Mouse (Mus musculus) adrenal gland, adult 18-20 months (tissue): Measurements from ENCODE around the gene Slc32a1. TPM values are rescaled to one million over a fixed set of nuclear protein-coding genes. Genes with fewer than 3 reads are reported as not detected.

Experiments
- DNase-seq, 2 experiments: peaks; one replicate each; pipeline ENCODE4 v3.0.0; 2021 to 2022; ENCODE audit warnings: low spot score in 2 of 2
- total RNA-seq, 2 experiments: library from RNA; stranded (reverse); gene quantifications; 1 replicate in 1 of 2; 2 replicates in 1 of 2; pipeline ENCODE4 v1.2.3; 2021

Gene Slc32a1
- total RNA-seq, 2 experiments from 2014 or later, result not detected

DNA sequence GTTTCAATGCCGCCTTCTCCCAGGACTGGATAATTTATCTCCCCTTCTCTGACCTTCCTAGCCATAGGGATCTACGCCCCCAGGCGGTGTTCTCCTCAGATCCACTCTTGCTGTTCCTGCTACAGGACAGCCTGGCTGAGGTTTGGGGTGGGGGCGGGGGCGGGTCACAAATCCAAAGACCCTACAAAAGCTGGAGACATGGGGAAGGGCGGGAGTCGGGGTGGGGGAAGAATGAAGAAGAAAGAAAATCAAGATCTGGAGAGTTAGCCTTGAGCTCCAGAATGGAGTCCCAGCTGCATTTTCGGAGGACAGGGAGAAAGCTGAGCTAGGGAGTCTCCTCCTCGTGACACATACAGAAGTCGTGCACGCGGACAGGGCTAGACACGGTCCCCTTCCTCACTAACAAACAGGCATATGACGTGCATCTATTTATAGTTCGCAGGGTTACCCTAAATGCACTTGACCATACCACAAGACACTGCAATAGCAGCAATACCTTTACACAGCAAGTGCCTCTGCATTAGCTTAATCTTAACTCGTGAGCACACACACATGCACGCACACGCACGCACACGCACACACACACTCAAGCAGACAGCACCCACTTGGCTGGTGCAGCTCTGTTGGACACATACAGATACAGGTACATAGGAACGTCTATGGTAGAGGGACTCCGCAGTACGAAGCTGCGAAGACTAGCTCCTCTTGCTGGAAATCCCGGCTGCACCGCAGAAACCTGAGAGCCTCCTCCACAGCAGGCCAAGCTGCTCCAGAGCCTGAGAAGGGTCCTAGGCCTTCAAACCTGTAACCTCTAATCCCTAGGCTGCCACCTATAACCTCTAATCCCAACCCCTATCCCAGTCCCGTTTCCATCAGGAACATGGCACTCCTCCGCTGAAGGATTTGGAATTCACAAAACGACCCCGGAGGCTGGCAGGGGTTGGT lies 1.4 kb downstream of the Slc32a1 start:
- DNase-seq, result no peak

DNA sequence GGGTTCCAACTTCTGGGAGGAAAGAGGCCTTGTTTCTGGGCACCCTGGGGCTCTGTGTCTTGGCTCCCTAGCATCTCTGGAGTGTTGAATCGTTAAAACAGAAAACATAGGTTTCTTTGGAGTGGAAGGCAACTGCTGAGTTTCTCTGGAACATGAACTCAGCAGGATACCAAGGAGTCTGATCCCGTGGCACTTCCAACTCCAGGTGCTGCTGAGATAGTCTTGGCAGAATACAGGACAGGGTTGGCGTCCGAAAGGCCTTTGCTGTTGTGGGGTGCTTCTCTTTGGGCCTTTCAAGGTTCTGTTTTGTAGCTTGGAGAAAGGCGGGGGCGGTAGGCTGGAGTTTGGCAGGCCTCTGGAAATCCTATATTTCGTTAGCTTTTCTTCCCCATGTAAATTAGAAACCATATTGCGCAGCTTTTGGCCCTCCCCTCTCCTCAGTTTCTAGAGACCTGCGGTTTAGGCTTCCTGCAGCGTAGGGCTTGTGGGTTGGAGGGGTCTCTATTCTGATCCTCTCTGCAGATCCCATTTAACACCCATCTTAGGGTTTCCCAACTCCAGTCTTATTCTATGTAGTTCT lies 2.2 kb downstream of the Slc32a1 start:
- DNase-seq, result no peak

DNA sequence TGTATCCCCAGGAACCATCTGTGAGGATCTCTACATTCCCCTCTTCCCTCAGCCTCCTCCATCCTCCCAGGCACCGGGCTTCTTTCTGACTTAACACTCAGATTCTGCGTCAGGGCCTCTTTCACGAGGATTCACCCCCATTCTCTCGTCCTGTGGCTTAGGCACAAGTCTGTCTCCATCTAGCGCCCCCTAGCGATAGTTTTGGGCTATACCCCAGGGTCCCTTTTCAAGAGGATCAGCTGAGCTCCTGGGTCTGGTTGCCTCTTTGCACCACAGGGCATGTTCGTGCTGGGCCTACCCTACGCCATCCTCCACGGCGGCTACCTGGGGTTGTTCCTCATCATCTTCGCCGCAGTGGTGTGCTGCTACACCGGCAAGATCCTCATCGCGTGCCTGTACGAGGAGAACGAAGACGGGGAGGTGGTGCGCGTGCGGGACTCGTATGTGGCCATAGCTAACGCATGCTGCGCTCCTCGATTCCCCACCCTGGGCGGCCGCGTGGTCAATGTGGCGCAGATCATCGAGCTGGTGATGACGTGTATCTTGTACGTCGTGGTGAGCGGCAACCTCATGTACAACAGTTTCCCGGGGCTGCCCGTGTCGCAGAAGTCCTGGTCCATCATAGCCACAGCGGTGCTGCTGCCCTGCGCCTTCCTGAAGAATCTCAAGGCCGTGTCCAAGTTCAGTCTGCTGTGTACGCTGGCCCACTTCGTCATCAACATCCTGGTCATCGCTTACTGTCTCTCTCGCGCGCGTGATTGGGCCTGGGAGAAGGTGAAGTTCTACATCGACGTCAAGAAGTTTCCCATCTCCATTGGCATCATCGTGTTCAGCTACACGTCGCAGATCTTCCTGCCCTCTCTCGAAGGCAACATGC lies 3.2 kb downstream of the Slc32a1 start:
- DNase-seq, result peak; percentile 19 to 37

DNA sequence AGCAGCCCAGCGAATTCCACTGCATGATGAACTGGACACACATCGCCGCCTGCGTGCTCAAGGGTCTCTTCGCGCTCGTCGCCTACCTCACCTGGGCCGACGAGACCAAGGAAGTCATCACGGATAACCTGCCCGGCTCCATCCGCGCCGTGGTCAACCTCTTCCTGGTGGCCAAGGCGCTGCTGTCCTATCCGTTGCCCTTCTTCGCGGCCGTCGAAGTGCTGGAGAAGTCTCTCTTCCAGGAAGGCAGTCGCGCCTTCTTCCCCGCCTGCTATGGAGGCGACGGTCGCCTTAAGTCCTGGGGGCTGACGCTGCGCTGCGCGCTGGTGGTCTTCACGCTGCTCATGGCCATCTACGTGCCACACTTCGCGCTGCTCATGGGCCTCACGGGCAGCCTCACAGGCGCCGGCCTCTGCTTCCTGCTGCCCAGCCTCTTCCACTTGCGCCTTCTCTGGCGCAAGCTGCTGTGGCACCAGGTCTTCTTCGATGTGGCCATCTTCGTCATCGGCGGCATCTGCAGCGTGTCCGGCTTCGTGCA lies 3.9 kb downstream of the Slc32a1 start:
- DNase-seq, result no peak

DNA sequence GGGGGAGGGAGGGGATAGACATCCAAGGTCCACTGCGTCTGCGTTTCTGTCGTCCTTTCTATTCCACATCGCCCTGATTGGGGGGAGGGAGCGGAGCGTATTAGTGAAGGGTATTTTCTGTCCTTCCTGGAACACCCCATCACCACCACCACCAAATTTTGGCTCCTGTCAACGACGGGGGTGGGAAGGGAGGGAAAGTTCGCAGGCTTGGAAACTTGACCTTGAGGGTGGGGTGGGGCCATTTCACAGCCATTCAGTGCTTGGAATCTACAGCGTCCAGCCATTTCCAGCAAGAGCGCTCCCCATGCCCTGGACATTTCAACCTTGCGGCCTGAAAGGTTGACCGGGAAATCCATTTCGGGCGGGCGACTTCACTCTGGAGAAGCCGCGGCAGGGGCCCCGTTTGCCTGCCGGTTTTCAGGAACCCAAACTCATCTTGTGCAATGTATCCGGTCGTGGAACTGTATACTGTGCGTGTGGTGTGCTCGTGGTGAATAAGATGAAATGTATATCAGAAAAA lies 4.7 kb downstream of the Slc32a1 start:
- DNase-seq, result no peak

DNA sequence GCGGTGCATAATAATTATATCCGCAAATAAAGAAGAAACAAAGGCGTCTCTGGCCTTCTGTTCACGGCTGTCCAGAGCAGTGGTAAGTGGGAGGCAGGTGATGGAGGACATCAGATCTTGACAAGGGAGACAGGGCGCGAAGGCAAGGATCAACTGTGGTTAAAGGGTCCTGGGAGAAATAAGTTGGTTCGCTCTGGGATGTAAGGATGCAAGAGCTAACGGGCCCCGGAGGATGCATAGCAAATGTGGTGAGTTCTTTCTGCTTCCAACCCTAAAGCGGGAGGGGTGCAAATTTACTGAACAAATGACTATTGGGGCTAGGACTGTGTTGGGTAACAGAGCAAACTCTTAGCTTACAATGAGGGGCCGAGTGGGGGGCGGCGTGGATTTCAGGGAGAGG lies 5.1 kb downstream of the Slc32a1 start:
- no peak for DNase-seq

DNA sequence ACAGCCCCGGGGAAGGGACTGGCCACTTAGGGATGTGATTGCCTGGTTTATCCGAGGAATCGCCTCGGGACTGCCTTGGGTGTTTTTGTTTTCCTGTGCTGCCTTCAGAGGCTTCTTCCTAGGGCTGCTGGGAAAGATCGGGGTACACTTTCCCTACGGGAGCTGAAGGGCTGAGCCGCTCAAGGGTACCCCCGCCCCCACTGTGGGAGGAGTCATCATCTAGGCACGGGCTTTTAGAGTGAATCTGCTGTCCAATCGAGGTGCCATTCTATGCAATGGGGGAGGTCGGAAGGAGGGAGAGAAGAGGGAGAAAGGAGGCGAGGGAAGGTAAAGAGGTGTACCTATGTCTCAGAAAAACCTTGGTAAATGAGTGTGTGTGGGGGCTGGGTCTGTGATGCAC lies 5.7 kb downstream of the Slc32a1 start:
- DNase-seq, result no peak

DNA sequence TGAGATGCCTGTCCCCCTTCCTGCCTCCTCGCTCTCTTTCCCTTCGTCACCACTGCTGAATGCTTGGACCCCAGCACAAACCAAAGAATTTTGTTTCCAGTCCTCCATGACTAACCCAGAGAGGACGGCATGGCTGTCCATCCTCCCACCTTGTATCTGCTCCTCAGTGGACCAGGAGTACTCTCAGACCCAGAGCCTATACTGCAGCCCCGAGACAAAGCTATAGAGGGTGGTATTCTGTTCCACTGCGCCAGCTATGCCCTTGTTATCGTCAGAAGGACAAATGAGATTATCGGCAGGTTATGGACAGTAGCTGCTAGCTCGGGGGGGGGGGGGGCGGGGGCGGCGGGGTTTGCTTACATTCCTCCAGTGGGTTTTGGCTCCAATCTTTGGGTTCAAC lies 6.2 kb downstream of the Slc32a1 start:
- DNase-seq, result no peak

DNA sequence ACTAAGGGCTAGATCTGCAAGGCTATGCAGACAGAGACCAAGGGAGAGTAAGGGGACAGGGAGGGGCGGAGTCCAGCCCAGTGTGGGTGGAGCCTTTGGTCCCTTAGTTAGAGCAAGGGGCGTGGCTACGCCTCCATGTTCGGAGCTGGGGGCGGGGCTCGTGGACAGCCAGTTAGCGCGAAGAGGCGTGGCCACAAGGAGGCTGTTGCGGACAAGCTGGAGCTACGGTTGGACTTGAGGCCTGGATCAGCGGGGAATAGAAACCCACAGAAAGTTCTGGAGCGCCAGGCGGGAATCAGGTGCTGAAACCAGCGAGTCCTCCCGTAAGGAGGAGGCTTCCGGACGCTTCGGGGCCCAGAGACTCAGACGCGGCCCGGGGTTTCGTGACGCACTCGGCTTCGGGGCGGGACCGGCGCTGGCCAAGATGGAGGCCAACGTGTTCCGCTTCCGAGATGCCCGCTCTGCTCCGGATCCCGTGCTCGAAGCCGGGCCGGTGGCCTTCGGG lies 14.2 kb downstream of the Slc32a1 start, which contains the start of gene Actr5:
Gene Actr5 (plus strand): TSS at position 171 of the 505 bp plus-strand sequence.
- DNase-seq, result peak; percentile 85 to 88

DNA sequence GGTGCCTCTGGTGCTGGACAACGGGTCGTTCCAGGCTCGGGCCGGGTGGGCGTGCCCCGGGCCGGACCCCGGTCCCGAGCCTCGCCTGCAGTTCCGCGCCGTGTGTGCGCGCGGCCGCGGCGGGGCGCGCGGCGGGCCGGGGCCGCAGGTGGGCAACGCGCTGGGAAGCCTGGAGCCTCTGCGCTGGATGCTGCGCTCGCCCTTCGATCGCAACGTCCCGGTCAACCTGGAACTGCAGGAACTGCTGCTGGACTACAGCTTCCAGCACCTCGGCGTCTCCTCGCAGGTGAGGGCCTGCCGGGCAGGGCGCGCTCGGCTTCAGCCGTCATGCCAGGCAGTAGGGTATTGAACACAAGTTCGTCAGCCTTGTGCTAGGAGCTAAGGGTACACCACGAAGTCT lies 14.7 kb downstream of the Slc32a1 start:
- no peak for DNase-seq

DNA sequence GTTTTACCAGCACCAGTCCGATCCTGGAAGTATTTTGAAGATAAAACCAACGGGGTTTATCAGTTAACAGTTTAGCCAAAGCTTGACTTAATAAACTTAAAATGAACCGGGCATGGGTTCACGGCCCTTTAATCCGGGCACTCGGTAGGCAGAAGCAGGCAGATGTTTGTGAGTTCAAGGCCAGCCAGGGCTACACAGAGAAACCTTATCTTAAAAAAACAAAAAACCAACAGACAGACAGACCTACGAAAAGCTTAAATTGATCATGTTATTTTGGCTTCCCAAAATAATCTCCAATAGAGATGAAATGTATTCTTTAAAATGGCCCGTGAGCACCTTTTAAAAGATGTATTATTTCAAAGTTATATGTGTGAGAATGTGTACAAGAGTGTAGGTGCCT lies 15.1 kb downstream of the Slc32a1 start:
- DNase-seq, result no peak

DNA sequence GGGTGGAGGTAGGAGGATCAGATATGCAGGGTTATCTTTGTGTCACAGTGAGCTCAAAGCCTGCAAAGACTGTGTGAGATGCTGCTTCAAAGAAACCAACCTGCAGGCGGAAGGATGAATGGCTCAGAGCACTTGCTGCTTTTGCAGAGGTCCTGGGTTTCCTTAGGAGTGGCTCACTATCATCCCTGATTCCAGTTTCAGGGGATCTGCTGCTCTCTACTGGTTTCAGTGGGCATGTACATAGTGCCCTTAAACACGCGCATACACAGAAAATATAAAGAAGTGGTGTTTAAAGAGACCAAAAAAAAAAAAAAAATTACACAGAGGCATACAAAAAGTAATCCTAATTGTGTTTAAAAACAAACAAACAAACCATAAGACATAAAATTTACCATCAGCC lies 18.3 kb downstream of the Slc32a1 start:
- DNase-seq, result no peak

DNA sequence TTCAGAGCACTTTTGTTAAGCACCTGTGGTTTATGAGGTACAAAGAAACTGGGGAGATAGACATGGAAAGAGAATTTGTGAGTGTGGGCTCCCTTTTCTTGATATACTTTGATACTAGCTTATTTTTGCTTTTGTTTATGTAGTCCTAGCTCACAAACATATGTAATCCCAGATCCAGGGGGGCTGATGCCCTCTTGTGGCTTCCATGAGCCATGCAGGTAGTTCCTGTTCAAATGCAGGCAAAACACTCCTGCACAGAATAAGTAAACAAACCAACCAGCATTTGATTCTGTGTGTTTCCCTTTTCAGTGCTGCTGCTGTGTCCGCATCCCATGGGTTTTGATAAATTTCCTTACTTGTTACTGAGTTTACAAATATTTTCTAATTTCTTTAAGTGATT lies 18.8 kb downstream of the Slc32a1 start:
- no peak for DNase-seq

DNA sequence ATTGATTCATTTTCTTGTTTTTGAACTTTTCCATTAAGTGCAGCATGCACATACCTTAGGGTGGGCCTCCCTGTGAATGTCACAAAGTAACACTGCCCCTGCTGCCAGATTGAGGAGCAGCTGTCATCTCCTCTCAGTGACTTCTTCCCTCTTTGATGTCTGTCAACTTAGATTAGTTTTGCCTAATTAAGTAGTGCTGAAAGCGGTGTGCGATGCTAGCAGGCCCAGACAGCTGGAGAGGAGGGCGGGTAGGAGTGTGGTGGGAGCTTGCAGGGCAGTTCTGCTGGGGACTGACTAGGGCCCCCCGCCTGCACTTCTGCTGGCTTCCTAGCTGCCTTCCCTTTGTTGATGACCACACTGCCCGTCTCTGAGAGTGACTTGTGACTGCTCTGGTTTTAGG lies 21.3 kb downstream of the Slc32a1 start:
- no peak for DNase-seq

DNA sequence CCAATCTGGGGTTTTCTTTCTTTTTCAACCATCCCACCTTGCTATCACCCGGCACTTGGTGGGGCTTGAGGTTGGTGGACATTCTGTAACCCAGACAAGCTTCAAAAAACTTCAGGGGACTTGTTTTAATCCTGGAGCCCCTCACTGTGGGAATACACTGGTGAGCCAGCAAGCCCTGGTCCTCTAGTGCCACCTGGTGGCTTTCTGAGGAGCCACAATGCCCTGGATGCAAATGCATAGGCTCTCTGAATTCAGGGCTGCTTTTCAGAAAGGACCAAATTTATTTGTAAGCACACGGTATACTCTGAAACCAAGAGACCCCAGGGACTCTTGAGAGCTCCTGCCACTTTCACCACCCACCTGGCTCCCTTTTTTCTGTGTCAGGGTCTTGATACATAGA lies 31.3 kb downstream of the Slc32a1 start:
- peak; percentile 63 to 65 for DNase-seq

DNA sequence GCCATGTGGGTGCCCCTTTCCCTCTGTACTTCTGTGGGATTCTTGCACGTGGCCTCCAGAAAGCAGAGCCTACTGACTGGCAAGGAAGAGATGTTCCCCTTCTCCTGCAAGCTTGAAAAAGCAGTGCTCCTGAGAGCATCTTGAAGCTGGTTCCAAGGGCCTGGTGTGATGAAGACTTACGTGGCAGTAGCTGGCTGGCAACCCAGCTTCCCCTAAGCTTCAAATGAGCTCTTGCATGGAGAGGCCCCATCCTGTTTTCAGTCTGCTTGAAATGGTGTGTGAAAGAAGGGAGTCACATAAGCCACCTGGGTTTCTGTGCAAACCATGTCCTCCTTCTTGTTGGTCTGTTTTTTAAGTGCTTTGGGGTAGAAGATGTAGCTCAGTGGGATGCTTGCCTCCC lies 32.0 kb downstream of the Slc32a1 start:
- DNase-seq, result no peak

DNA sequence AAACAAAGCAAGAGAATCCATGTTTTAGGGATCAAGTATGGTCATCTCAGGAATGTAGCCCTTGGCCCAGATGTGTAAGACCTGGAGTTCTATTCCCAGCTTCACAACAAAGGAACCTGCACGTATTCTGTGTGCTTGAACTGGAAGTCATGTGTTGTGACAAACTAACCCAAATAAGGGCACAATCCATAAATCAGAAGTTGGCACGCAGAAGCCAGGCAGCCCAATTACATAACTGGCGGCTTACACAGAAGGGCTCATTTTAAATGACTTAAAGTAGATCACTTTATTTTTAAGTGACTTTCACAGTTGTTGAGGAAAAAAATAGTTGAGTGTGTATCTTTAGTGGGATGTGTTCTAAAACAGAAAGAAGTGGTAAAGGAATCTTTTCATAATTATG lies 33.2 kb downstream of the Slc32a1 start:
- DNase-seq, result no peak

DNA sequence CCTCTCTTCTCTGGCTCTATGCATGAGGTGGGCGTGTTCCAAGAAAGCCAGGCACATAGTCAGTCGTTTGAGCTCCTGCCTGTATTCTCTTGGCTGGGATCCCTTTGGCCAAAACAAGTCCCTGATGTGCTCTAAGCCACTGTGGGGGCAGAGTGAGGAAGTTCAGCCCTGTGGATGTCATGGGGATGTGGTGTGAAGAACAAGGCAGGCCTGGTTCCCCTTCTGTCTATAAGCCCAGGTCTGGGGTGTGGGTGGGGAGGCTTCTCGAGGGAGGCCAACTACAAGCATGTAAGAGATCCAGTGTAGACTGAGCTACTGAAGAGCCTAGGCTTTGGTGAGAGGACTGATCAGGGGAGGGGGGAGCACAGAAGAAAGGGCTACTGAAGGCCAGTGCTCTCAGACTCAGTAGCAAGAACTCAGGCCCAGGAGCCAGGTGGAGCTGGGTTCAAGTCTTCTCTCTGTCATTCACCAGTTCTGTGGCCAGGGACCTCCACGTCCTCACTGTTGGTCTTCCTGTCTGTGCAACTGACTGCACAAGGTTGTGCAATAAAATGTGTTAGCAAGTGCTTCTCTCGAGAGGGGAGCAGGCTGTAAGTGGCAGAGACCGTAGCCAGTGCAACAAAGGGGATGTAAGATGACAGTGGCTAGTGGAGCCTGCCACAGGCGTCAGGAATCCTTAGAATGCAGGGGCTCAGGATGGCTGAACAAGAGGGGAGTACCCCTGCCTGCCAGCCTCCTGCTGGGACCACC lies 40.8 kb downstream of the Slc32a1 start:
- no peak for DNase-seq

DNA sequence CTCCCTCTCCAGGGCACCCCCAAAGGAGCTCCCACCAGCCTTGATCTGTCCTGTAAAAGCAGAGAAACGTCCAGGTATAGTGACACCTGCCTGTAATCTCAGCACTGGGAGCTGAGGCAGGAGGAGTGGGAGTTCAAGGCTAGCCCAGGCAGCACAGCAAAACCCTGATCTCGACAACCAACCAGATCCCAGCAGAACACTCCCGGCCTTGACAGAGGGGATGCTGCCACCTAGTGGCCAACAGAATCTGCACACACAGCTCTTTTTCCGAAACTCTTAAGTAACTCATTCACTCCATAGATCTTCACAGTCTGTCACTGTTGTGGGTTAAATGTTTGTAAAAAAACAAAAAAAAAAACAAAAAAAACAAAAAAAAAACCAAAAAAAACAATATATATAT lies 42.4 kb downstream of the Slc32a1 start:
- DNase-seq, result peak; percentile 74 to 81

DNA sequence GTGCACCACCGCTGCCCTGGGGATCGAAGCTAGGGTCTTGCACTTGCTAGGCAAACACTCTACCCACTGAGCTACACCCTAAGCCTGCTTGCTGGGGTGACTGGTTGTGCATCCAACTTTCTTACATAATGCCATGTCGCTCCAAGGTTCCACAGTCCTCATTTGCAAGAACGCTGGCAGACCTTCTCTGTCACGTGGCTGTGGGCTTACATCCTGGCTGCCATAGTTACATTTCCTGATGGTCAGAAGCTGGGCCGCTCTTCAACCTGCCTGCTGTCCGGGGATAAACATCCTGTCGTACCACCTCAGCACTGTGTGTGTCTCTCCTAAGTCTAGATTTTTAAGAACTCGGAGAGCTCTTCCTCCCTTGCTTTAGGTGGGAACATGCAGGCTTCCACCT lies 44.1 kb downstream of the Slc32a1 start:
- DNase-seq, result no peak
